Mouse (Mus musculus) neural tube, embryonic 11.5 days (tissue): ENCODE results near the gene Minpp1. TPM values are rescaled to one million over a fixed set of nuclear protein-coding genes. Genes with fewer than 3 reads are reported as not detected.

Source experiments
- ATAC-seq: fragments of 200-750 bp; cut with Nextera tagmentation; 2 replicates; pipeline ENCODE4 v1.8.0; 2017; ENCODE audit warnings: moderate number of reproducible peaks, mild to moderate bottlenecking, moderate TSS enrichment, moderate library complexity; ENCODE audit not compliant: insufficient read depth, low FRiP score, low TSS enrichment
- DNase-seq: peaks from one replicate; pipeline ENCODE4 v3.0.0-alpha.2; 2015; ENCODE audit warnings: low spot score
- H3K27ac ChIP-seq: fragments of 300-500 bp; sonication (generic); 2 replicates; pipeline ENCODE4 v1.5.1; 2014; ENCODE audit warnings: low read depth, mild to moderate bottlenecking, low read length
- H3K27me3 ChIP-seq: fragments of 300-500 bp; sonication (generic); 2 replicates; pipeline ENCODE4 v1.6.1; 2014; ENCODE audit warnings: mild to moderate bottlenecking, low read length, mixed read lengths; ENCODE audit not compliant: control insufficient read depth, insufficient read depth
- H3K36me3 ChIP-seq: fragments of 300-500 bp; sonication (generic); 2 replicates; pipeline ENCODE4 v1.6.1; 2014; ENCODE audit warnings: mild to moderate bottlenecking, low read length, moderate library complexity, mixed read lengths; ENCODE audit not compliant: control insufficient read depth, insufficient read depth
- H3K4me1 ChIP-seq: fragments of 300-500 bp; sonication (generic); 2 replicates; pipeline ENCODE4 v1.6.1; 2014; ENCODE audit warnings: low read length, mixed read lengths; ENCODE audit not compliant: control insufficient read depth, insufficient read depth
- H3K4me2 ChIP-seq: fragments of 300-500 bp; sonication (generic); 2 replicates; pipeline ENCODE4 v1.6.1; 2014; ENCODE audit warnings: low read depth, mild to moderate bottlenecking, moderate library complexity
- H3K4me3 ChIP-seq: fragments of 300-500 bp; sonication (generic); 2 replicates; pipeline ENCODE4 v1.5.1; 2014; ENCODE audit warnings: low read depth, low read length
- H3K9ac ChIP-seq: fragments of 300-500 bp; sonication (generic); 2 replicates; pipeline ENCODE4 v1.6.1; 2014; ENCODE audit warnings: mild to moderate bottlenecking, low read length
- H3K9me3 ChIP-seq: fragments of 300-500 bp; sonication (generic); 2 replicates; pipeline ENCODE4 v1.6.1; 2016; ENCODE audit warnings: low read length; ENCODE audit not compliant: control insufficient read depth
- WGBS: fragments of 180-500 bp; shearing (Covaris S2); extraction: QIAGEN DNeasy Blood & Tissue Kit; methylation state at CpG from one replicate; pipeline ENCODE4 v1.1.7; 2014; 5-methylcytosine and 5-hydroxymethylcytosine counted together
- polyA plus RNA-seq: library from polyadenylated mRNA; unstranded; fragments of >200 nt; fragmentation: Nextera tagmentation; extraction: Ambion mirVana; gene quantifications from 2 replicates; pipeline ENCODE4 v1.2.1, GENCODE M21; 2014

The Minpp1 gene
- polyA plus RNA-seq, 1 experiment from 2014 or later, result 71.1 TPM

DNA sequence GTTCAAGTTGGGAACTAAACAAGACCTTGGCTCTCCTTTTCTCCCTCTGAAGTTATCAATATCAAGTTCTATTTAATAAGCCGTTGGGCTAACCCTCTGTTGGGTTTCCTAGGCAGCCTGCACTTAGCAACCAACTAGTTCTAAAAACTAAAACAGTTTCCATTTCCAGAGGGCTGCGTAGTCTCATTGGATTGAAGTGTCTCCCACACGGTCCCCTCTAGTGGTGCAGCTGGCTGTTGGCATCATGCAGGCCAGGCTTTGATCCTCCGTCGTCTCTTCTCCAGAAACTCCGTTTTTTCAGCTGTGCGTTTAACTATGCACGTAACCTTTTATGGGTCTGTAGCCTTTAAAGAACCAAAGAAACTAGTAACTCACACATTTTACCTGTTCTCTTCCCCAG lies 7.9 kb downstream of the Minpp1 start:
- no peak overlapping the region for H3K4me2 ChIP-seq
- no peak overlapping the region for H3K27ac ChIP-seq
- ATAC-seq (no peak), DNase-seq (no peak)
- no peaks in the 10 kb centered on the region for H3K9me3 ChIP-seq
- H3K36me3 ChIP-seq, result peaks cover 2% of the 10 kb centered on the region; the same call in 1 of the 2 replicates
- 78% methylated on average over 8 of the region's 8 CpGs for WGBS
- no peak overlapping the region for H3K9ac ChIP-seq
- H3K27me3 ChIP-seq, result no peaks in the 10 kb centered on the region
- no peaks in the 10 kb centered on the region for H3K4me1 ChIP-seq
- H3K4me3 ChIP-seq, result no peak overlapping the region

DNA sequence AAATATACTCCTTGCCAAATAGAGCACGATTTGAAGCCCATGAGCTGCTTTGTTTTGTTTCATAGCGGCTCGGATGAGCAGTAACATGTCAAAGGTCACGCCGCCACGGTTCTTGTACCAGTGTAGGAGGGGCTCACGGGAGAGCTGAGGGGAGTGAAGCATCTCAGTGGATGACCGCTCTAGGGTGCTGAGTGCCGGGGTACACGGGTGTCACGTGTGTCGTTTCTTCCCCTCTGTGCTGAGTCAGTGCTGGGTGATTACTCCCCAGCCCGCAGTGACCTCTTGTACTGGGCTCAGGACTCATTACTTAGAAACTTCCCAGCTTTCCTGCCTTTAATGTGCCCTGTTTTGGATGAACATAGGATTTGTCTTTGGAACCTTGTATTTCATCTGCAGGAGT lies 9.0 kb downstream of the Minpp1 start:
- 89% methylated on average over 13 of the region's 13 CpGs for WGBS
- no peak for DNase-seq
- H3K9me3 ChIP-seq, result no peaks in the 10 kb centered on the region
- no peak overlapping the region for H3K9ac ChIP-seq
- ATAC-seq, result no peak
- H3K27me3 ChIP-seq, result no peaks in the 10 kb centered on the region
- no peak overlapping the region for H3K27ac ChIP-seq
- H3K4me3 ChIP-seq, result no peak overlapping the region
- no peaks in the 10 kb centered on the region for H3K4me1 ChIP-seq
- no peak overlapping the region for H3K4me2 ChIP-seq
- peaks cover 2% of the 10 kb centered on the region; the same call in 1 of the 2 replicates for H3K36me3 ChIP-seq

DNA sequence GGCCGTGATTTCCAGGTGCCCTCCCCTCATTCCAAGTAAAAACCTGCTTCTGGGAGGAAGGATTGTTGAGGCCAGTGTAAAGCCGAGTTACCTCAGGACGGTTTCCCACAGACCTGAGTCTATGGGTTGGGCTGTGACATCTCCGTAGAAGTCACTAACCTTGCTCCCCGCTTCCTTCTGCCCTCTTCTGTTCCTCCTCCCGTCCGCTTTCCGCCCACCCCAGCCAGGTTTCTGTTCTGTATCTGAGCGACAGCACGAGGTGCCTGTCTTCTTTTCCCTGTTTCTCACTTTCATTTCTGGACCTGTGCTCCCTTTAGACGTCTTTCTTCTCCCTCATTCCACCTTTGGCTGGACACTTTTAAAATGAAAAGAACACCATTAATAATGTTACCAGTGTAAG lies 9.5 kb downstream of the Minpp1 start:
- Histone ChIP-seq H3K4me3 (no peak overlapping the region), H3K27me3 (no peaks in the 10 kb centered on the region), H3K9me3 (no peaks in the 10 kb centered on the region), H3K4me1 (no peaks in the 10 kb centered on the region), H3K36me3 (peaks cover 2% of the 10 kb centered on the region; the same call in 1 of the 2 replicates), H3K27ac (no peak overlapping the region), H3K9ac (no peak overlapping the region), H3K4me2 (no peak overlapping the region)
- DNase-seq, result no peak
- no peak for ATAC-seq
- WGBS, result 95% methylated on average over 11 of the region's 11 CpGs

DNA sequence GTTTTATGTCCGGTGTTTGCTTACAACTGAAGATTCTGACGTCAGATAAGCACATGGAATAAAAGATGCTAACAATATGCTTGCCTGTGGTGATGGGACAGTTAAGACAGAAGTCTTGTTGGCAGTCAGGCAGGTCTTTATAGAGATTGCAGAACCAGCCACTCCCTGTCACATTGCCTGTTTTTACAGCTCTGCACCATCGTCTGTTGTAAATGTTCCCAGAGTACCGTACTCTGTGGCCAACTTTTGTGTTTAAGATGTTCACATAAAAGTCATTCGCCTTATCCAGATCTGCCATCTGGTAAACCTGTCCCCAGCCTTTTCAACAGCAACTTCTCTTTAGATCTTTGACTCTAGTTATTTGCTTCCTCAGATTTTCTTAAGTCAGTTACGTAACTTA lies 11.8 kb downstream of the Minpp1 start:
- ATAC-seq (no peak), DNase-seq (no peak)
- Histone ChIP-seq H3K4me2 (no peak overlapping the region), H3K27ac (no peak overlapping the region), H3K27me3 (no peaks in the 10 kb centered on the region), H3K9ac (no peak overlapping the region), H3K36me3 (peaks cover 2% of the 10 kb centered on the region; the same call in 1 of the 2 replicates), H3K4me1 (no peaks in the 10 kb centered on the region), H3K9me3 (no peaks in the 10 kb centered on the region), H3K4me3 (no peak overlapping the region)
- WGBS, result 94% methylated on average over 6 of the region's 6 CpGs

DNA sequence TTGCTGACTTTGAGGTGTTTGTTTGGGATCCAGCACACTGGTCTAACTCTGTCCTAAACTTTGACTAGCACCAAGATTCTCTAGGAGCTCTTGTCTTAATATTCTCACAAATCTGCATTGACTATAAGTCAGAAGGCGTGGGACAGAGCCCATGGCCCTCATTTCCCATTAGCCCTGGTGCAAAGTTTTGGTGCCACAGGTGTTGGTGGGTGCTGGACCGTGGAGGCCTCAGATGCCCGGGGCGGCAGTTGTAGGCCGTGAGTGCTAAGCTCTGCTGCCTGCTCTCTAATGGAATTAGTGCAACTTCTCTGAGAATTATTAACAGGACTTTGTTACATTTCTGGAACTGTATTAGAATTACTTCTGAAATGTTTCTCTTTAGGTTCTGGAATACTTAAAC lies 12.4 kb downstream of the Minpp1 start:
- Histone ChIP-seq H3K27ac (no peak overlapping the region), H3K4me1 (no peaks in the 10 kb centered on the region), H3K4me3 (no peak overlapping the region), H3K9ac (no peak overlapping the region), H3K9me3 (no peaks in the 10 kb centered on the region), H3K27me3 (no peaks in the 10 kb centered on the region), H3K4me2 (no peak overlapping the region), H3K36me3 (peaks cover 2% of the 10 kb centered on the region; the same call in 1 of the 2 replicates)
- DNase-seq (no peak), ATAC-seq (no peak)
- 96% methylated on average over 5 of the region's 5 CpGs for WGBS

DNA sequence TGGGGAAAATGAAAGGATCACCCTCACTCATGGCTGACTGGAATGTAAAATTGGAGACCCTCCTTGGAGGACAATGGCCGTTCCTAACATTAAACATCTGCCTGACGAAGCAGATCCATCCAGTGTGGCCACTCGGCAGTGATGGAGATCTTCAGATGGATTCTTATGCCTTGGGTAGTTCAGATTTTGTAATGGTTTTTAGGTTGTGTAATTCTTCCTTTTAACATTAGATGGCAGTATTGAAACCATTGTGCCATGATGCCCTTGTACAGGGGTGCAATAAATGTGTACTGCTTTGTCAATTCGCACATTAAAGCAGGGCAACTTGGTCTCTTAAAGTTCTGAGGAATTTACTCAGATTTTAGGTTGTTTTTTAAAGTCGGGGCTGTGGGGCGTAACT lies 15.8 kb downstream of the Minpp1 start:
- Histone ChIP-seq H3K36me3 (peaks cover 2% of the 10 kb centered on the region; the same call in 1 of the 2 replicates), H3K4me2 (no peak overlapping the region), H3K4me3 (no peak overlapping the region), H3K9me3 (no peaks in the 10 kb centered on the region), H3K9ac (no peak overlapping the region), H3K27ac (no peak overlapping the region), H3K27me3 (no peaks in the 10 kb centered on the region), H3K4me1 (no peaks in the 10 kb centered on the region)
- no peak; the same call in 1 of the 2 replicates for ATAC-seq
- DNase-seq, result no peak
- 85% methylated on average over 6 of the region's 6 CpGs for WGBS

DNA sequence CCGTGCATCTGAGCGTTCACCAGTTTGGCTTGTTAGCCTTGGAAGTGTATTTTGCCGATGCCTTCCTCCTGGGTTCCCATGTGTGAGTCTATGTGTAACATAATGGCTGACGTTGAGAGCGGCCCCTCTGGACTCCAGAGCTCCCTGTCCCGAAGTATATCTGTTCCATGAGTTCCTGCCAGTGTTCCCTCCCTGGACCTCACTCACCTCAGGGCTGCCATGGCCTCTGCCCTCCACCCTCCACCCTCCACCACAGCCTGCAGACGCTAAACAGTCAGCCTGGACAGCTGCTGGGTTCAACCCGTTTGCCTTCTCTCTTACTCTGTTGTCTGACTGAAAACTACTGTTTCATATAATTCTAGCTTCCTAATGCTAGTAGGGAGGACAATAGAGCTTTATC lies 20.5 kb downstream of the Minpp1 start:
- ATAC-seq (no peak), DNase-seq (no peak)
- Histone ChIP-seq H3K4me2 (no peak overlapping the region), H3K4me3 (no peak overlapping the region), H3K4me1 (no peaks in the 10 kb centered on the region), H3K9ac (no peak overlapping the region), H3K36me3 (no peaks in the 10 kb centered on the region), H3K27me3 (no peaks in the 10 kb centered on the region), H3K9me3 (no peaks in the 10 kb centered on the region), H3K27ac (no peak overlapping the region)
- 89% methylated on average over 8 of the region's 8 CpGs for WGBS

DNA sequence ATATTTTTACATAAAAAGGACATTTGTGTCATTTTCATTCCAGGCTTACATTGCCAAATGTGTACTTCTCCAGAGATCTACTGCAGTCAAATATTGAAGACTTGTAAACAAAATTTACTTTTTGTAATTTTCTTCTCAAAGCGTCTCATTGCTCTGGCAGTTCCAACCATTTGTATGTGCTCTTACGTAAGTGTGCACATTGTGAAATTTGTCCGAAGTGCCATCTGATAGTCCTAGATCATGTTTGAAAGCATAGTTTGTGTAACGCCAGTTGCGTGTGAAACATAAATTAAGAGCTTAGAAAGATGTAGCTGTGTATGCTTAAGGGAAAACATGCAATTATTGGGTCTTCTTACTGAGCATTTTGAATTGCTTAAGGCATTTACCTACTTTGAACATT lies 20.9 kb downstream of the Minpp1 start:
- no peaks in the 10 kb centered on the region for H3K4me1 ChIP-seq
- H3K9ac ChIP-seq, result no peak overlapping the region
- no peak overlapping the region for H3K4me3 ChIP-seq
- 95% methylated on average over 5 of the region's 5 CpGs for WGBS
- H3K4me2 ChIP-seq, result no peak overlapping the region
- no peak overlapping the region for H3K27ac ChIP-seq
- no peak for DNase-seq
- H3K27me3 ChIP-seq, result no peaks in the 10 kb centered on the region
- no peaks in the 10 kb centered on the region for H3K36me3 ChIP-seq
- H3K9me3 ChIP-seq, result no peaks in the 10 kb centered on the region
- ATAC-seq, result no peak

DNA sequence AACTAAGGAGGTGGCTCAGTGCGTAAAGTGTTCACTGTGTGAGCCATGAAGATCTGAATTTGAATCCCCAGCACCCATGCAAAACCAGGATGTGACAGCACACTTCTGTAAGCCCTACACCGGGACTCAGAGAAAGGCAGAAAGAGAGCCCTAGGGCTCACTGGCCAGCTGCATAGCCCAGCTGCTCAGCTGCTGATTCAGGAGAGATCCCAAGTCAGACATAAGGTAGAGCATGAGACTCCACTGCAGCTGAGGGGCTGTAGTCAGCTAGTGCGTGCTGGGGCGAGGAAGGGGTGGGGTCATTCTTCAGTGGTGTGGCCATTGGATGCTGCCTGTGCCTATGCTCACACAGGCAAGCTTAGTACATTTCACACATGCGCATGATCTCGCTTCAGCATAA lies 21.5 kb downstream of the Minpp1 start:
- 93% methylated on average over 6 of the region's 6 CpGs for WGBS
- no peaks in the 10 kb centered on the region for H3K9me3 ChIP-seq
- ATAC-seq (no peak), DNase-seq (no peak)
- H3K9ac ChIP-seq, result no peak overlapping the region
- H3K4me1 ChIP-seq, result no peaks in the 10 kb centered on the region
- no peak overlapping the region for H3K4me3 ChIP-seq
- H3K27me3 ChIP-seq, result no peaks in the 10 kb centered on the region
- peaks cover 2% of the 10 kb centered on the region; the same call in 1 of the 2 replicates for H3K36me3 ChIP-seq
- no peak overlapping the region for H3K27ac ChIP-seq
- H3K4me2 ChIP-seq, result no peak overlapping the region
